Mouse (Mus musculus) liver, adult 2 months (tissue): ENCODE data around the gene Adamts13.

Source experiments
- CTCF ChIP-seq: fragments of 200-500 bp; IDR thresholded peaks from 2 replicates; pipeline ENCODE4 v1.5.1; 2011; ENCODE audit warnings: low read depth, low read length, control low read depth
- POLR2A ChIP-seq: fragments of 200-500 bp; IDR thresholded peaks from 2 replicates; pipeline ENCODE4 v1.6.1; 2011; ENCODE audit warnings: low read length, control low read depth; ENCODE audit not compliant: insufficient read depth; ENCODE audit errors: extremely low read depth

- no peak for TF ChIP-seq POLR2A
- TF ChIP-seq CTCF, result no peak
Measured at GRCm38 (mm10) chr2:27059187-27059586, 86.0 kb downstream of the Adamts13 start.
